Mouse (Mus musculus) embryonic facial prominence, embryonic 14.5 days (tissue): ENCODE measurements around the gene Lrrc49. TPM values are rescaled to one million over a fixed set of nuclear protein-coding genes. Genes with fewer than 3 reads are reported as not detected.

Source experiments
- ATAC-seq: fragments of 200-750 bp; cut with Nextera tagmentation; 2 replicates; pipeline ENCODE4 v1.8.0; 2017; ENCODE audit warnings: low read depth, moderate number of reproducible peaks, moderate TSS enrichment
- DNase-seq: peaks from one replicate; pipeline ENCODE4 v3.0.0-alpha.2; 2015; ENCODE audit warnings: low spot score
- H3K27ac ChIP-seq: fragments of 300-500 bp; sonication (generic); replicated peaks from 2 replicates; pipeline ENCODE4 v1.5.1; 2014; ENCODE audit warnings: low read depth, mild to moderate bottlenecking, low read length, moderate library complexity
- H3K27me3 ChIP-seq: fragments of 300-500 bp; sonication (generic); replicated peaks from 2 replicates; pipeline ENCODE4 v1.6.1; 2014; ENCODE audit warnings: low read length; ENCODE audit not compliant: control insufficient read depth, insufficient read depth
- H3K36me3 ChIP-seq: fragments of 300-500 bp; sonication (generic); 2 replicates; pipeline ENCODE4 v1.6.1; 2014; ENCODE audit warnings: low read length, mixed read lengths; ENCODE audit not compliant: control insufficient read depth, insufficient read depth
- H3K4me1 ChIP-seq: fragments of 300-500 bp; sonication (generic); 2 replicates; pipeline ENCODE4 v1.6.1; 2014; ENCODE audit warnings: antibody characterized with exemption, low read length; ENCODE audit not compliant: control insufficient read depth, insufficient read depth
- H3K4me2 ChIP-seq: fragments of 300-500 bp; sonication (generic); 2 replicates; pipeline ENCODE4 v1.6.1; 2014; ENCODE audit warnings: low read depth, mild to moderate bottlenecking, low read length, moderate library complexity, mixed read lengths
- H3K4me3 ChIP-seq: fragments of 300-500 bp; sonication (generic); 2 replicates; pipeline ENCODE4 v1.5.1; 2014; ENCODE audit warnings: low read depth, mild to moderate bottlenecking, low read length
- H3K9ac ChIP-seq: fragments of 300-500 bp; sonication (generic); 2 replicates; pipeline ENCODE4 v1.6.1; 2014; ENCODE audit warnings: low read depth, mild to moderate bottlenecking, low read length, moderate library complexity, mixed read lengths
- H3K9me3 ChIP-seq: fragments of 300-500 bp; sonication (generic); 2 replicates; pipeline ENCODE4 v1.6.1; 2016; ENCODE audit warnings: low read length; ENCODE audit not compliant: control insufficient read depth
- WGBS: fragments of 180-500 bp; shearing (Covaris S2); extraction: QIAGEN DNeasy Blood & Tissue Kit; methylation state at CpG from one replicate; pipeline ENCODE4 v1.1.7; 2014; 5-methylcytosine and 5-hydroxymethylcytosine counted together
- polyA plus RNA-seq: library from polyadenylated mRNA; unstranded; fragments of >200 nt; fragmentation: Nextera tagmentation; extraction: Ambion mirVana; gene quantifications from 2 replicates; pipeline ENCODE4 v1.2.1, GENCODE M21; 2014

Lrrc49 gene
- polyA plus RNA-seq, 1 experiment from 2014 or later = 20.4 TPM

GRCm38 (mm10) chr9:60712771-60713541 lies 25.0 kb upstream of the Lrrc49 start, which contains the start of gene Larp6:
Gene Larp6 (plus strand): TSS chr9:60712989.
- Histone ChIP-seq H3K4me2 (peak within 1 kb of the TSS; percentile 82), H3K27me3 (no peaks in the 10 kb centered on the region), H3K9ac (peak within 1 kb of the TSS; percentile 73), H3K4me3 (peak within 1 kb of the TSS; percentile 73), H3K27ac (no peak within 1 kb of the TSS), H3K36me3 (no peaks in the 10 kb centered on the region), H3K4me1 (no peaks in the 10 kb centered on the region; the same call in 1 of the 2 replicates), H3K9me3 (no peaks in the 10 kb centered on the region)
- ATAC-seq = peak; percentile 63
- peak; percentile 38 for DNase-seq
- under 1% methylated on average over 29 of the region's 66 CpGs for WGBS

- ATAC-seq = no peak
- WGBS = 71% methylated on average over 5 of the region's 5 CpGs
- H3K4me2 ChIP-seq = 0 out of 2 replicates have a peak overlapping the region, but pooled peaks have one; percentile 82
These were observed 24.1 kb upstream of the Lrrc49 start for GRCm38 (mm10) chr9:60712011-60712410.

GRCm38 (mm10) chr9:60709721-60710120 lies 21.8 kb upstream of the Lrrc49 start:
- no peak for ATAC-seq
- WGBS = 75% methylated on average over 6 of the region's 6 CpGs

More at GRCm38 (mm10) chr9:60712011-60712410, 24.1 kb upstream of the Lrrc49 start:
- no peak overlapping the region for H3K9ac ChIP-seq
- H3K9me3 ChIP-seq = no peaks in the 10 kb centered on the region
- H3K27me3 ChIP-seq = no peaks in the 10 kb centered on the region
- H3K27ac ChIP-seq = no peak overlapping the region
- H3K4me1 ChIP-seq = no peaks in the 10 kb centered on the region; the same call in 1 of the 2 replicates
- DNase-seq = no peak
- no peaks in the 10 kb centered on the region for H3K36me3 ChIP-seq
- no peak overlapping the region for H3K4me3 ChIP-seq

GRCm38 (mm10) chr9:60708606-60709005 lies 20.6 kb upstream of the Lrrc49 start:
- DNase-seq (no peak), ATAC-seq (no peak)
- Histone ChIP-seq H3K9ac (no peak overlapping the region), H3K4me3 (no peak overlapping the region), H3K27me3 (no peaks in the 10 kb centered on the region), H3K27ac (no peak overlapping the region), H3K4me2 (no peak overlapping the region), H3K36me3 (no peaks in the 10 kb centered on the region), H3K9me3 (no peaks in the 10 kb centered on the region), H3K4me1 (no peaks in the 10 kb centered on the region)
- WGBS = 84% methylated on average over 5 of the region's 5 CpGs

More at GRCm38 (mm10) chr9:60709721-60710120, 21.8 kb upstream of the Lrrc49 start:
- no peak overlapping the region for H3K9ac ChIP-seq
- no peaks in the 10 kb centered on the region for H3K36me3 ChIP-seq
- H3K9me3 ChIP-seq = no peaks in the 10 kb centered on the region
- H3K4me2 ChIP-seq = no peak overlapping the region
- no peak overlapping the region for H3K4me3 ChIP-seq
- H3K27ac ChIP-seq = no peak overlapping the region
- H3K4me1 ChIP-seq = no peaks in the 10 kb centered on the region; the same call in 1 of the 2 replicates
- no peak for DNase-seq
- no peaks in the 10 kb centered on the region for H3K27me3 ChIP-seq

- DNase-seq (no peak), ATAC-seq (no peak)
- no peaks in the 10 kb centered on the region for H3K36me3 ChIP-seq
- H3K27ac ChIP-seq = no peak overlapping the region
- no peak overlapping the region for H3K4me2 ChIP-seq
- no peaks in the 10 kb centered on the region for H3K9me3 ChIP-seq
- no peak overlapping the region for H3K9ac ChIP-seq
- H3K4me1 ChIP-seq = no peaks in the 10 kb centered on the region
- no peak overlapping the region for H3K4me3 ChIP-seq
- WGBS = 89% methylated on average over 2 of the region's 2 CpGs
- no peaks in the 10 kb centered on the region for H3K27me3 ChIP-seq
These were observed 19.6 kb upstream of the Lrrc49 start for GRCm38 (mm10) chr9:60707594-60707993.

GRCm38 (mm10) chr9:60699581-60700231 lies 11.7 kb upstream of the Lrrc49 start:
- no peak overlapping the region for H3K9ac ChIP-seq
- H3K4me3 ChIP-seq = no peak overlapping the region
- ATAC-seq = no peak
- WGBS = 55% methylated on average over 18 of the region's 18 CpGs
- DNase-seq = no peak
- no peaks in the 10 kb centered on the region for H3K36me3 ChIP-seq
- no peak overlapping the region for H3K4me2 ChIP-seq
- no peak overlapping the region for H3K27ac ChIP-seq
- H3K9me3 ChIP-seq = no peaks in the 10 kb centered on the region
- no peaks in the 10 kb centered on the region for H3K27me3 ChIP-seq
- 0 out of 2 replicates have a peak, but pooled peaks cover 3% of the 10 kb centered on the region for H3K4me1 ChIP-seq

GRCm38 (mm10) chr9:60696271-60696985 lies 8.5 kb upstream of the Lrrc49 start:
- Histone ChIP-seq H3K9ac (no peak overlapping the region), H3K9me3 (no peaks in the 10 kb centered on the region), H3K4me3 (no peak overlapping the region), H3K36me3 (no peaks in the 10 kb centered on the region), H3K27me3 (no peaks in the 10 kb centered on the region), H3K4me1 (0 out of 2 replicates have a peak, but pooled peaks cover 6% of the 10 kb centered on the region), H3K4me2 (no peak overlapping the region), H3K27ac (peak overlapping the region; percentile 74)
- no peak for DNase-seq
- WGBS = 36% methylated on average over 6 of the region's 6 CpGs
- no peak for ATAC-seq

- Histone ChIP-seq H3K9me3 (no peaks in the 10 kb centered on the region), H3K27ac (no peak overlapping the region), H3K27me3 (no peaks in the 10 kb centered on the region), H3K36me3 (no peaks in the 10 kb centered on the region), H3K4me3 (no peak overlapping the region), H3K4me1 (0 out of 2 replicates have a peak, but pooled peaks cover 6% of the 10 kb centered on the region), H3K4me2 (no peak overlapping the region), H3K9ac (no peak overlapping the region)
- no peak for ATAC-seq
- WGBS = 59% methylated on average over 2 of the region's 2 CpGs
- no peak for DNase-seq
These were observed 6.0 kb upstream of the Lrrc49 start for GRCm38 (mm10) chr9:60693986-60694385.
